Mouse (Mus musculus): ENCODE measurements around the gene Dusp3. TPM values are rescaled to one million over a fixed set of nuclear protein-coding genes. Genes with fewer than 3 reads are reported as not detected.
"Not testable (repeated sequence)": the region's sequence is repeated elsewhere in the genome, so short reads cannot be mapped to it uniquely, and the experiment has no call there.

The Dusp3 gene
- total RNA-seq, 2 experiments from 2014 or later: 156 to 159 TPM

GRCm38 (mm10) chr11:102013201-102013600, 26.4 kb upstream of the Dusp3 start:
- no peak for DNase-seq (ENCODE audit: low spot score in 2 of 2)

GRCm38 (mm10) chr11:102011510-102011909, 24.7 kb upstream of the Dusp3 start:
- no peak for DNase-seq (ENCODE audit: low spot score in 2 of 2)

GRCm38 (mm10) chr11:102010140-102010539, 23.3 kb upstream of the Dusp3 start:
- DNase-seq (ENCODE audit: low spot score in 2 of 2): peak in 1 of 2 experiments; percentile 43

GRCm38 (mm10) chr11:102008954-102009637, 22.3 kb upstream of the Dusp3 start:
- no peak for DNase-seq (ENCODE audit: low spot score in 2 of 2)

- DNase-seq (ENCODE audit: low spot score in 2 of 2): no peak
These were observed 21.6 kb upstream of the Dusp3 start for GRCm38 (mm10) chr11:102008372-102008771.

- DNase-seq (ENCODE audit: low spot score in 2 of 2): no peak
These were observed 19.9 kb upstream of the Dusp3 start for GRCm38 (mm10) chr11:102006688-102007087.

- no peak for DNase-seq (ENCODE audit: low spot score in 2 of 2)
These were observed 19.5 kb upstream of the Dusp3 start for GRCm38 (mm10) chr11:102006271-102006670.

GRCm38 (mm10) chr11:102004251-102004650, 17.4 kb upstream of the Dusp3 start:
- no peak for DNase-seq (ENCODE audit: low spot score in 2 of 2)

GRCm38 (mm10) chr11:101999466-101999865, 12.7 kb upstream of the Dusp3 start:
- DNase-seq (ENCODE audit: low spot score in 2 of 2): peak in 1 of 2 experiments; percentile 32

GRCm38 (mm10) chr11:101998258-101998657, 11.4 kb upstream of the Dusp3 start:
- DNase-seq (ENCODE audit: low spot score in 2 of 2): no peak

GRCm38 (mm10) chr11:101995938-101996337, 9.1 kb upstream of the Dusp3 start:
- no peak for DNase-seq (ENCODE audit: low spot score in 2 of 2)

- DNase-seq (ENCODE audit: low spot score in 2 of 2): no peak
These were observed 7.3 kb upstream of the Dusp3 start for GRCm38 (mm10) chr11:101994100-101994499.

GRCm38 (mm10) chr11:101992411-101992810, 5.6 kb upstream of the Dusp3 start:
- DNase-seq (ENCODE audit: low spot score in 2 of 2): no peak

- no peak for DNase-seq (ENCODE audit: low spot score in 2 of 2)
These were observed 5.0 kb upstream of the Dusp3 start for GRCm38 (mm10) chr11:101991813-101992212.

- DNase-seq (ENCODE audit: low spot score in 2 of 2): no peak
These were observed 3.4 kb upstream of the Dusp3 start for GRCm38 (mm10) chr11:101990244-101990643.

GRCm38 (mm10) chr11:101985990-101986389, 823 bp downstream of the Dusp3 start:
- DNase-seq (ENCODE audit: low spot score in 2 of 2): peak; percentile 90 to 91

GRCm38 (mm10) chr11:101985450-101985849, 1.4 kb downstream of the Dusp3 start:
- not testable (repeated sequence) for DNase-seq (ENCODE audit: low spot score in 2 of 2)

- peak; percentile 92 to 95 for DNase-seq (ENCODE audit: low spot score in 2 of 2)
These were observed 2.5 kb downstream of the Dusp3 start, which contains the start of gene Cfap97d1 for GRCm38 (mm10) chr11:101984054-101985025. TSS of gene Cfap97d1 (plus strand) at chr11:101984279.

- DNase-seq (ENCODE audit: low spot score in 2 of 2): no peak
These were observed 3.3 kb downstream of the Dusp3 start for GRCm38 (mm10) chr11:101983431-101983921.

- DNase-seq (ENCODE audit: low spot score in 2 of 2): no peak
These were observed 3.8 kb downstream of the Dusp3 start for GRCm38 (mm10) chr11:101982981-101983411.

GRCm38 (mm10) chr11:101981850-101982249, 5.0 kb downstream of the Dusp3 start:
- DNase-seq (ENCODE audit: low spot score in 2 of 2): no peak
